Comparison of ENCODE assay signal across 27 mouse cellular contexts in genomic region chr9:61129186-61129585, GRCm38 (mm10).
"Had no signal": no experiment of that assay in that cellular context is flagged by ENCODE, and none has a peak within 500 bp of the region (broad histone marks: within the 10 kb centered on the region; RNA-seq: fewer than 3 reads in every experiment).

No protein-coding gene starts in this region.

- H3K27me3 ChIP-seq: forebrain, embryonic 15.5 days had no signal

- ATAC-seq: forebrain, embryonic 13.5 days; forebrain, embryonic 14.5 days; forebrain, embryonic 15.5 days; forebrain, embryonic 16.5 days; forebrain, postnatal 0 days had no signal

- H3K9me3 ChIP-seq: embryonic facial prominence, embryonic 10.5 days; embryonic facial prominence, embryonic 12.5 days; embryonic facial prominence, embryonic 13.5 days; embryonic facial prominence, embryonic 15.5 days; forebrain, embryonic 10.5 days; forebrain, embryonic 12.5 days; forebrain, embryonic 13.5 days; forebrain, embryonic 15.5 days had no signal

- H3K4me3 ChIP-seq: embryonic facial prominence, embryonic 10.5 days; embryonic facial prominence, embryonic 12.5 days; embryonic facial prominence, embryonic 13.5 days; embryonic facial prominence, embryonic 15.5 days; erythroblast, embryonic 14.5 days; forebrain, embryonic 10.5 days; forebrain, embryonic 12.5 days; forebrain, embryonic 13.5 days; forebrain, embryonic 15.5 days; gastrocnemius, adult 2 months; heart, adult 2 months had no signal

- DNase-seq: cerebellum, adult 9-10 months; cerebellum, adult 9-11 months; cerebellum, postnatal 10 days; cerebellum, postnatal 14 days; cerebellum, postnatal 25 days; cerebellum, postnatal 36 days; embryo, embryonic 11 days; forebrain, postnatal 0 days; gastrocnemius, adult 2 months; gastrocnemius, postnatal 10 days; gastrocnemius, postnatal 14 days; gastrocnemius, postnatal 25 days; gastrocnemius, postnatal 36 days; heart, adult 11 months; heart, adult 18-20 months; heart, adult 2 months had no signal

- H3K4me1 ChIP-seq: embryonic facial prominence, embryonic 15.5 days; forebrain, embryonic 15.5 days had no signal

- H3K9ac ChIP-seq: embryonic facial prominence, embryonic 12.5 days; embryonic facial prominence, embryonic 13.5 days; embryonic facial prominence, embryonic 15.5 days; forebrain, embryonic 12.5 days; forebrain, embryonic 13.5 days; forebrain, embryonic 15.5 days; forebrain, postnatal 0 days had no signal

- H3K36me3 ChIP-seq: embryonic facial prominence, embryonic 10.5 days; embryonic facial prominence, embryonic 12.5 days; embryonic facial prominence, embryonic 13.5 days; embryonic facial prominence, embryonic 15.5 days; forebrain, embryonic 10.5 days; forebrain, embryonic 12.5 days; forebrain, embryonic 15.5 days had no signal

- H3K27ac ChIP-seq: embryonic facial prominence, embryonic 10.5 days; embryonic facial prominence, embryonic 12.5 days; embryonic facial prominence, embryonic 13.5 days; embryonic facial prominence, embryonic 15.5 days; forebrain, embryonic 12.5 days; forebrain, embryonic 13.5 days; forebrain, embryonic 15.5 days; gastrocnemius, adult 2 months; heart, adult 2 months had no signal

- H3K4me2 ChIP-seq: embryonic facial prominence, embryonic 12.5 days; embryonic facial prominence, embryonic 13.5 days; embryonic facial prominence, embryonic 15.5 days; forebrain, embryonic 12.5 days; forebrain, embryonic 13.5 days; forebrain, embryonic 15.5 days had no signal
